ENCODE assay signal across 8 mouse cellular contexts in the genomic region with DNA sequence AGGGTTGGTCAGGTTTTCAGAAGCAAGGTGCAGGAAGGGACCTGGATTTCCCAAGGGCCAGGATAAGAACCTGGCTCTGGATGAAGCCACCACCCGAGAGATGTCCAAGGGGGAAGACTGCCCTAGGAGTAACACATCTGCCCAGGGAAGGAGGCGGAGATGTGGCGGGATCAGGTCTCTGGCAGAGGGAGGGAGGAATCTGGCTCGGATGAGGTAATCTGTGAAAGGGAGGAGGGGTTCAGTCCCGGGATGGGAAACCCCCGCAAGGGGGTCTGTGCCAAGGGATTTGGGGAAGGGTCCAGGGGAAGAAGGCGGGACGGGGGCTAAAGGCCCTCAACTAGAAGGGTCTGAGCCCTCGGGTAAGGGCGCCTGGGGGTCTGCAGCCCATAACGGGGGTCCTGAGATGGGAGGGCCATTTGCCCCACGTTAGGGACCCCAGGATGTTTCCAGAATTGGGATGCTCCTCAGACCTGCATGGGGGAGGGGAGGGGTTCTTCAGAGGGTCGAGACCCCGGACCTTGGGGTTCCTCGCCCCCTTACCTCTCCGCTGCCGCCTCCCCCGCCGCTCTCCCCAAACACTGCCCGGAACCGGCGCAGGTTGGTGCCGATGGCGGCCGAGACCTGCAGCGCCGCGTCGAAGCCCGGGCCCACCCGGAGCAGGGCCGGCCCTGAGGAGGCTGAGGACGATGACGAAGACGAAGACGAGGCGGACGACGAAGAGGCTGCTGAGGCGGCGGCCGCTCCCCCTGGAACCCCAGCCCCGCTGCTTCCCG. TPM values are rescaled to one million over a fixed set of nuclear protein-coding genes. Genes with fewer than 3 reads are reported as not detected.
DNase-seq lines count a peak whose midpoint lies in the region; ATAC-seq and TF ChIP-seq lines count a peak whose summit lies in the region.

No protein-coding gene starts in this region.

- H3K36me3 ChIP-seq in forebrain, embryonic 10.5 days (replicated peaks) = peaks cover 24% of the 10 kb centered on the region
- no peaks in the 10 kb centered on the region; the same call in 1 of the 2 replicates for H3K36me3 ChIP-seq in hindbrain, postnatal 0 days (ENCODE audit: insufficient read depth, low read length)
- H3K36me3 ChIP-seq in liver, embryonic 16.5 days (ENCODE audit: control insufficient read depth, insufficient read depth) = no peaks in the 10 kb centered on the region

- H3K27ac ChIP-seq in bone marrow, adult 2 months (ENCODE audit: control insufficient read depth, insufficient read depth, low read depth, low read length, poor library complexity) = peak overlapping the region; percentile 68
- peak overlapping the region; percentile 98 for H3K27ac ChIP-seq in forebrain, embryonic 10.5 days
- peak overlapping the region; percentile 99 for H3K27ac ChIP-seq in hindbrain, postnatal 0 days
- peak overlapping the region; percentile 86 for H3K27ac ChIP-seq in liver, embryonic 16.5 days (ENCODE audit: low read length)

- under 1% methylated on average over 44 of the region's 44 CpGs for WGBS in bone marrow, adult 2 months
- WGBS in forebrain, embryonic 10.5 days = under 1% methylated on average over 41 of the region's 44 CpGs
- WGBS in hindbrain, postnatal 0 days = 1% methylated on average over 42 of the region's 44 CpGs
- 0% methylated on average over 44 of the region's 44 CpGs for WGBS in liver, embryonic 16.5 days (ENCODE audit: insufficient replicate concordance)

- no peak for TF ChIP-seq POLR2A in bone marrow, adult 2 months (IDR thresholded peaks at IDR 0.05; ENCODE audit: borderline replicate concordance, control insufficient read depth, low read depth, low read length)

- peak overlapping the region; percentile 55 for H3K4me3 ChIP-seq in bone marrow, adult 2 months (replicated peaks; ENCODE audit: control insufficient read depth, low read depth, low read length)
- H3K4me3 ChIP-seq in forebrain, embryonic 10.5 days = peak overlapping the region; percentile 96
- H3K4me3 ChIP-seq in hindbrain, postnatal 0 days (ENCODE audit: low read length) = peak overlapping the region; percentile 100
- peak overlapping the region; percentile 93 for H3K4me3 ChIP-seq in liver, embryonic 16.5 days (ENCODE audit: low read depth, low read length)

- H3K4me1 ChIP-seq in bone marrow, adult 2 months (ENCODE audit: control insufficient read depth, insufficient read depth, low read length) = peaks cover 3% of the 10 kb centered on the region; the same call in 1 of the 2 replicates
- H3K4me1 ChIP-seq in forebrain, embryonic 10.5 days = peaks cover 63% of the 10 kb centered on the region
- H3K4me1 ChIP-seq in hindbrain, postnatal 0 days (ENCODE audit: insufficient read depth, low read length) = peaks cover 20% of the 10 kb centered on the region
- H3K4me1 ChIP-seq in liver, embryonic 16.5 days (ENCODE audit: control insufficient read depth, low read depth, low read length) = peaks cover 34% of the 10 kb centered on the region

- H3K9me3 ChIP-seq in forebrain, embryonic 10.5 days = no peaks in the 10 kb centered on the region
- H3K9me3 ChIP-seq in hindbrain, postnatal 0 days (ENCODE audit: low read length) = no peaks in the 10 kb centered on the region
- no peaks in the 10 kb centered on the region for H3K9me3 ChIP-seq in liver, embryonic 16.5 days (replicated peaks; ENCODE audit: control insufficient read depth, low read length)

- peak; percentile 40 to 58 for DNase-seq in thymus, adult 18-20 months
- no peak for DNase-seq in thymus, postnatal 14 days
- peak; percentile 30 for DNase-seq in forebrain, embryonic 10.5 days (ENCODE audit: extremely low spot score, low spot score)
- DNase-seq in hindbrain, postnatal 0 days (ENCODE audit: low spot score) = peak; percentile 46
- peak; percentile 34 for DNase-seq in retina, embryonic 14.5 days (ENCODE audit: low spot score)
- DNase-seq in frontal cortex, postnatal 25 days (ENCODE audit: low spot score in 2 of 2) = no peak

- H3K9ac ChIP-seq in hindbrain, postnatal 0 days (replicated peaks; ENCODE audit: low read length) = peak overlapping the region; percentile 98
- H3K9ac ChIP-seq in liver, embryonic 16.5 days (ENCODE audit: low read depth, low read length) = peak overlapping the region; percentile 92

- ATAC-seq in hindbrain, postnatal 0 days = peak; percentile 1; the same call in 1 of the 2 replicates
- peak; percentile 7 for ATAC-seq in liver, embryonic 16.5 days (ENCODE audit: low read depth)

- no peak for TF ChIP-seq CTCF in bone marrow, adult 2 months (IDR thresholded peaks at IDR 0.05; ENCODE audit: control insufficient read depth, insufficient read depth, low read length)
- TF ChIP-seq CTCF in hindbrain, postnatal 0 days (IDR thresholded peaks at IDR 0.05; ENCODE audit: low read depth) = no peak

- H3K4me2 ChIP-seq in hindbrain, postnatal 0 days (ENCODE audit: low read depth, low read length) = peak overlapping the region; percentile 57
- peak overlapping the region; percentile 99 for H3K4me2 ChIP-seq in liver, embryonic 16.5 days (ENCODE audit: low read depth, low read length)

- H3K27me3 ChIP-seq in forebrain, embryonic 10.5 days (ENCODE audit: poor library complexity, severe bottlenecking) = no peaks in the 10 kb centered on the region
- no peaks in the 10 kb centered on the region for H3K27me3 ChIP-seq in hindbrain, postnatal 0 days (ENCODE audit: insufficient read depth, low read length)
- H3K27me3 ChIP-seq in liver, embryonic 16.5 days (ENCODE audit: control insufficient read depth, insufficient read depth, low read depth, low read length) = no peaks in the 10 kb centered on the region; the same call in none of the 2 replicates

RNA-seq across cellular contexts. Expression of a gene that starts 0.6 kb away (rescaled TPM):
- polyA plus RNA-seq in bone marrow, adult 2 months (2011; ENCODE audit: insufficient read depth, insufficient read length, low replicate concordance, missing spikeins) = 23.2 and 39.1 TPM in 2 replicates
- 10.3 and 10.8 TPM in 2 replicates for polyA plus RNA-seq in forebrain, embryonic 10.5 days (2016; fragmentation: Nextera tagmentation; extraction: Ambion mirVana)
- total RNA-seq in hindbrain, postnatal 0 days (2014; rRNA removed) = 18.7 and 20.6 TPM in 2 replicates
- 14.4 and 19.0 TPM in 2 replicates for polyA plus RNA-seq in hindbrain, postnatal 0 days (2015; fragmentation: Nextera tagmentation; extraction: Ambion mirVana)
- polyA plus RNA-seq in liver, embryonic 16.5 days (2015; fragmentation: Nextera tagmentation; extraction: Ambion mirVana) = 2.6 and 3.0 TPM in 2 replicates

RNA-seq across cellular contexts. Expression of a gene that starts 40.0 kb away (rescaled TPM):
- 242 and 287 TPM in 2 replicates for polyA plus RNA-seq in bone marrow, adult 2 months (2011; ENCODE audit: insufficient read depth, insufficient read length, low replicate concordance, missing spikeins)
- 509 and 532 TPM in 2 replicates for polyA plus RNA-seq in forebrain, embryonic 10.5 days (2016; fragmentation: Nextera tagmentation; extraction: Ambion mirVana)
- 217 and 223 TPM in 2 replicates for total RNA-seq in hindbrain, postnatal 0 days (2014; rRNA removed)
- polyA plus RNA-seq in hindbrain, postnatal 0 days (2015; fragmentation: Nextera tagmentation; extraction: Ambion mirVana) = 1,057 and 1,065 TPM in 2 replicates
- polyA plus RNA-seq in liver, embryonic 16.5 days (2015; fragmentation: Nextera tagmentation; extraction: Ambion mirVana) = 467 and 488 TPM in 2 replicates

Comparison
In these comparisons a context has a peak if more than half of its experiments do, and no peak if none do; other contexts are left out.
1. DNase-seq: peak in thymus, adult 18-20 months (2 of 2), forebrain, embryonic 10.5 days (single experiment), hindbrain, postnatal 0 days (single experiment) and retina, embryonic 14.5 days (single experiment); none in thymus, postnatal 14 days (single experiment) and frontal cortex, postnatal 25 days (0 of 2).
2. Peak in every context shown above with its lines, with median percentiles within 50 percentile points of each other: H3K27ac ChIP-seq and H3K4me3 ChIP-seq.